Mouse (Mus musculus) testis, adult 2 months (tissue): ENCODE results near the gene Cdh23.

Experiments used
- CTCF ChIP-seq: fragments of 200-500 bp; IDR thresholded peaks from 2 replicates; pipeline ENCODE4 v1.5.1; 2012; ENCODE audit warnings: low read depth, mild to moderate bottlenecking, inconsistent platforms, low read length, moderate library complexity; ENCODE audit not compliant: control insufficient read depth, insufficient read depth, insufficient replicate concordance
- POLR2A ChIP-seq: fragments of 200-500 bp; IDR thresholded peaks from 2 replicates; pipeline ENCODE4 v1.6.1; 2012; ENCODE audit warnings: low read depth, mild to moderate bottlenecking, inconsistent platforms, low read length, moderate library complexity; ENCODE audit not compliant: control insufficient read depth

- TF ChIP-seq CTCF (no peak), POLR2A (no peak)
These were observed 326.9 kb downstream of the Cdh23 start for GRCm38 (mm10) chr10:60369405-60369804.
